Mouse (Mus musculus) subcutaneous adipose tissue, adult 2 months (tissue): ENCODE data around the gene Clcnka. TPM values are rescaled to one million over a fixed set of nuclear protein-coding genes. Genes with fewer than 3 reads are reported as not detected.

Source experiments
- polyA plus RNA-seq: library from polyadenylated mRNA; depleted of rRNA; stranded (reverse); fragments of >200 nt; gene quantifications from 2 replicates; pipeline ENCODE4 v1.2.3, GENCODE M21; 2012; ENCODE audit warnings: low replicate concordance; rRNA removed

Clcnka gene
- 0.09 TPM in 1 of 2 replicates, not detected in the other for polyA plus RNA-seq

GRCm38 (mm10) chr4:141398545-141398944 is at the start of gene Clcnka:
Clcnka (minus strand) TSS chr4:141398724.

GRCm38 (mm10) chr4:141444451-141445327 is 46.2 kb upstream of the Clcnka start, which contains the start of gene Zbtb17:
Zbtb17 (plus strand) TSS chr4:141444654.

GRCm38 (mm10) chr4:141435974-141436373 is 37.5 kb upstream of the Clcnka start, which contains the start of gene Srarp:
Srarp (minus strand) TSS chr4:141436105.

GRCm38 (mm10) chr4:141420192-141420829 is 21.8 kb upstream of the Clcnka start, which contains the start of gene Hspb7:
Hspb7 (plus strand) TSS chr4:141420779.

GRCm38 (mm10) chr4:141415924-141416323 is 17.4 kb upstream of the Clcnka start, which contains the start of gene Clcnkb:
Clcnkb (minus strand) TSS chr4:141416014.

GRCm38 (mm10) chr4:141367997-141368791 is 30.3 kb downstream of the Clcnka start, which contains the start of gene Fam131c:
Fam131c (plus strand) TSS chr4:141368220.

Other genes with a start within 250 kb of the Clcnka start
- gene Rsg1, start 184.8 kb downstream of the Clcnka start, polyA plus RNA-seq = 1.8 and 4.3 TPM in 2 replicates
- gene Arhgef19, start 159.2 kb downstream of the Clcnka start, polyA plus RNA-seq = 1.2 and 13.0 TPM in 2 replicates
- gene Epha2, start 97.5 kb downstream of the Clcnka start, polyA plus RNA-seq = 11.6 and 12.9 TPM in 2 replicates
- 0.69 TPM in 1 of 2 replicates, not detected in the other for gene Fam131c, start 30.5 kb downstream of the Clcnka start, polyA plus RNA-seq
- gene Clcnkb, start 17.3 kb upstream of the Clcnka start, polyA plus RNA-seq = 0.08 TPM in 1 of 2 replicates, not detected in the other
- 2.4 and 24.9 TPM in 2 replicates for gene Hspb7, start 22.1 kb upstream of the Clcnka start, polyA plus RNA-seq
- gene Srarp, start 37.4 kb upstream of the Clcnka start, polyA plus RNA-seq = 0.13 and 3.3 TPM in 2 replicates
- 21.7 and 37.9 TPM in 2 replicates for gene Zbtb17, start 45.9 kb upstream of the Clcnka start, polyA plus RNA-seq
- gene Spen, start 139.9 kb upstream of the Clcnka start, polyA plus RNA-seq = 8.9 and 13.8 TPM in 2 replicates
- gene Fblim1, start 207.4 kb upstream of the Clcnka start, polyA plus RNA-seq = 20.7 and 65.4 TPM in 2 replicates
- gene Tmem82, start 219.9 kb upstream of the Clcnka start, polyA plus RNA-seq = 0.46 and 0.86 TPM in 2 replicates
- 1.8 and 3.0 TPM in 2 replicates for gene Slc25a34, start 225.1 kb upstream of the Clcnka start, polyA plus RNA-seq